Mouse (Mus musculus): Measurements from ENCODE around the gene Gpatch8.

DNA sequence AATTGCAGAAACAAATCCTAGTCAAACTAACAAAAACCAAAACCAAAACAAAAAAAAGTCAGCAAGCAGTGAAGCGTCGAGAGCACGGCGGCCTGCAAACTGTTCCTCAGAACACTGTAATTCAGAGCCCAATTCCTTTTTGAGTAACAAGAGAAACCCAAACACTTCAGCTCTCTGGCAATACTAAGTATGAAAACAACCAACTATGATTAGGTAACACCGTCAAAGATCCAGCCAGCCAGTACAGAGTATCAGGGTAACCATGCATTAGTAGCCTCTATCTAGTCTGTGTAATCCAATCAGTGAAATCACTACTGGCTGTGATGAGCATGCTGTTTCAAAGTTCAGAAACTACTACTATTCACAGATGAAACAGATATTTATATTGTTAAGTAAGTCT lies 60.5 kb downstream of the Gpatch8 start:
- TF ChIP-seq MAZ (IDR thresholded peaks at IDR 0.05; ENCODE audit: low read depth, low read length) (no peak), POLR2AphosphoS2 (IDR thresholded peaks at IDR 0.05; ENCODE audit: low read length) (no peak), HCFC1 (IDR thresholded peaks at IDR 0.05; ENCODE audit: low read depth, low read length) (no peak), POLR2A (IDR thresholded peaks at IDR 0.05; ENCODE audit: control insufficient read depth in 1 of 2, insufficient read depth in 1 of 2, low read depth in 1 of 2, low read length in 2 of 2, poor library complexity in 1 of 2) (no peak), ZMIZ1 (IDR thresholded peaks at IDR 0.05; ENCODE audit: low read depth, low read length) (no peak), EP300 (IDR thresholded peaks at IDR 0.05; ENCODE audit: low read depth in 1 of 2, low read length in 2 of 2) (no peak), CTCF (IDR thresholded peaks at IDR 0.05 in 2 of 3, conservative IDR thresholded peaks at IDR 0.05 in 1 of 3; ENCODE audit: control insufficient read depth in 1 of 3, insufficient read depth in 1 of 3, low read depth in 2 of 3, low read length in 3 of 3, poor library complexity in 1 of 3, severe bottlenecking in 1 of 3) (no peak), ELF1 (IDR thresholded peaks at IDR 0.05; ENCODE audit: low read depth, low read length) (no peak), JUND (IDR thresholded peaks at IDR 0.05; ENCODE audit: low read depth, low read length) (no peak), MEF2A (IDR thresholded peaks at IDR 0.05; ENCODE audit: extremely low read depth, insufficient replicate concordance, low read depth, low read length, poor library complexity, severe bottlenecking) (no peak), SIN3A (IDR thresholded peaks at IDR 0.05; ENCODE audit: low read length) (no peak), GATA1 (IDR thresholded peaks at IDR 0.05; ENCODE audit: low read depth, low read length) (no peak)
